Mouse (Mus musculus) G1E-ER4 (cell line): Measurements from ENCODE around the gene Dtx1. TPM values are rescaled to one million over a fixed set of nuclear protein-coding genes. Genes with fewer than 3 reads are reported as not detected.

Experiments
- GATA1 ChIP-seq: IDR thresholded peaks from one replicate; pipeline ENCODE4 v1.8.0; 2012; ENCODE audit warnings: low read length, inconsistent platforms
- polyA plus RNA-seq: library from polyadenylated mRNA; stranded (reverse); fragments of >175 nt; gene quantifications from 2 replicates; pipeline ENCODE4 v1.2.3, GENCODE M21; 2012

Dtx1 gene
- polyA plus RNA-seq: 0.10 and 0.19 TPM in 2 replicates

GRCm38 (mm10) chr5:120711827-120712226 is at the start of gene Dtx1:
Dtx1 (minus strand) TSS chr5:120711927.
- no peak for TF ChIP-seq GATA1

- TF ChIP-seq GATA1: no peak
Measured at GRCm38 (mm10) chr5:120754215-120754614, 42.5 kb upstream of the Dtx1 start.

GRCm38 (mm10) chr5:120752786-120753185 is 41.1 kb upstream of the Dtx1 start:
- no peak for TF ChIP-seq GATA1

- TF ChIP-seq GATA1: no peak
Measured at GRCm38 (mm10) chr5:120751206-120751605, 39.5 kb upstream of the Dtx1 start.

GRCm38 (mm10) chr5:120749688-120750087 is 38.0 kb upstream of the Dtx1 start, which contains the start of gene Oas2:
Oas2 (minus strand) TSS chr5:120749853.
- no peak for TF ChIP-seq GATA1

GRCm38 (mm10) chr5:120746451-120746850 is 34.7 kb upstream of the Dtx1 start:
- no peak for TF ChIP-seq GATA1

- no peak for TF ChIP-seq GATA1
Measured at GRCm38 (mm10) chr5:120742125-120742524, 30.4 kb upstream of the Dtx1 start.

GRCm38 (mm10) chr5:120734380-120734990 is 22.8 kb upstream of the Dtx1 start:
- no peak for TF ChIP-seq GATA1

GRCm38 (mm10) chr5:120733696-120734095 is 22.0 kb upstream of the Dtx1 start:
- TF ChIP-seq GATA1: no peak

- TF ChIP-seq GATA1: no peak
Measured at GRCm38 (mm10) chr5:120732740-120733139, 21.0 kb upstream of the Dtx1 start.

- no peak for TF ChIP-seq GATA1
Measured at GRCm38 (mm10) chr5:120729319-120729718, 17.6 kb upstream of the Dtx1 start.

GRCm38 (mm10) chr5:120725811-120726455 is 14.2 kb upstream of the Dtx1 start:
- TF ChIP-seq GATA1: no peak

GRCm38 (mm10) chr5:120721005-120721404 is 9.3 kb upstream of the Dtx1 start:
- TF ChIP-seq GATA1: no peak

GRCm38 (mm10) chr5:120718600-120719378 is 7.1 kb upstream of the Dtx1 start:
- TF ChIP-seq GATA1: no peak

GRCm38 (mm10) chr5:120717136-120717535 is 5.4 kb upstream of the Dtx1 start:
- TF ChIP-seq GATA1: no peak

GRCm38 (mm10) chr5:120714314-120714713 is 2.6 kb upstream of the Dtx1 start:
- no peak for TF ChIP-seq GATA1
